Mouse (Mus musculus): ENCODE measurements around the gene Stat2. TPM values are rescaled to one million over a fixed set of nuclear protein-coding genes. Genes with fewer than 3 reads are reported as not detected.
"Not testable (repeated sequence)": the region's sequence is repeated elsewhere in the genome, so short reads cannot be mapped to it uniquely, and the experiment has no call there.

The Stat2 gene
- total RNA-seq, 1 experiment from 2014 or later, result 74.1 TPM

- peak; percentile 49 for ATAC-seq (ENCODE audit: extremely low read depth, insufficient number of reproducible peaks, low FRiP score, poor library complexity, severe bottlenecking)
Measured at GRCm38 (mm10) chr10:128283604-128284579, 13.5 kb downstream of the Stat2 start.

GRCm38 (mm10) chr10:128290594-128290993 lies 20.2 kb downstream of the Stat2 start:
- ATAC-seq (ENCODE audit: extremely low read depth, insufficient number of reproducible peaks, low FRiP score, poor library complexity, severe bottlenecking), result not testable (repeated sequence)

- no peak for ATAC-seq (ENCODE audit: extremely low read depth, insufficient number of reproducible peaks, low FRiP score, poor library complexity, severe bottlenecking)
Measured at GRCm38 (mm10) chr10:128296370-128297090, 26.2 kb downstream of the Stat2 start.

GRCm38 (mm10) chr10:128297221-128297620 lies 26.9 kb downstream of the Stat2 start:
- ATAC-seq (ENCODE audit: extremely low read depth, insufficient number of reproducible peaks, low FRiP score, poor library complexity, severe bottlenecking), result no peak

GRCm38 (mm10) chr10:128297622-128298021 lies 27.3 kb downstream of the Stat2 start:
- no peak for ATAC-seq (ENCODE audit: extremely low read depth, insufficient number of reproducible peaks, low FRiP score, poor library complexity, severe bottlenecking)

- no peak for ATAC-seq (ENCODE audit: extremely low read depth, insufficient number of reproducible peaks, low FRiP score, poor library complexity, severe bottlenecking)
Measured at GRCm38 (mm10) chr10:128298243-128298642, 27.9 kb downstream of the Stat2 start.

GRCm38 (mm10) chr10:128298702-128299171 lies 28.4 kb downstream of the Stat2 start, which contains the start of gene Il23a:
TSS of gene Il23a (minus strand) at chr10:128298752.
- no peak for ATAC-seq (ENCODE audit: extremely low read depth, insufficient number of reproducible peaks, low FRiP score, poor library complexity, severe bottlenecking)

- no peak for ATAC-seq (ENCODE audit: extremely low read depth, insufficient number of reproducible peaks, low FRiP score, poor library complexity, severe bottlenecking)
Measured at GRCm38 (mm10) chr10:128302357-128302756, 32.0 kb downstream of the Stat2 start.

GRCm38 (mm10) chr10:128302785-128303125 lies 32.4 kb downstream of the Stat2 start:
- ATAC-seq (ENCODE audit: extremely low read depth, insufficient number of reproducible peaks, low FRiP score, poor library complexity, severe bottlenecking), result no peak

GRCm38 (mm10) chr10:128303126-128304021 lies 33.0 kb downstream of the Stat2 start, which contains the start of gene Pan2:
TSS of gene Pan2 (plus strand) at chr10:128303335.
- ATAC-seq (ENCODE audit: extremely low read depth, insufficient number of reproducible peaks, low FRiP score, poor library complexity, severe bottlenecking), result peak; percentile 97

GRCm38 (mm10) chr10:128309654-128310053 lies 39.3 kb downstream of the Stat2 start:
- ATAC-seq (ENCODE audit: extremely low read depth, insufficient number of reproducible peaks, low FRiP score, poor library complexity, severe bottlenecking), result no peak

- ATAC-seq (ENCODE audit: extremely low read depth, insufficient number of reproducible peaks, low FRiP score, poor library complexity, severe bottlenecking), result no peak
Measured at GRCm38 (mm10) chr10:128310177-128310576, 39.8 kb downstream of the Stat2 start.

- no peak for ATAC-seq (ENCODE audit: extremely low read depth, insufficient number of reproducible peaks, low FRiP score, poor library complexity, severe bottlenecking)
Measured at GRCm38 (mm10) chr10:128310902-128311301, 40.5 kb downstream of the Stat2 start.

- no peak for ATAC-seq (ENCODE audit: extremely low read depth, insufficient number of reproducible peaks, low FRiP score, poor library complexity, severe bottlenecking)
Measured at GRCm38 (mm10) chr10:128315578-128315977, 45.2 kb downstream of the Stat2 start.

GRCm38 (mm10) chr10:128321641-128322040 lies 51.3 kb downstream of the Stat2 start:
- no peak for ATAC-seq (ENCODE audit: extremely low read depth, insufficient number of reproducible peaks, low FRiP score, poor library complexity, severe bottlenecking)

- peak; percentile 72 for ATAC-seq (ENCODE audit: extremely low read depth, insufficient number of reproducible peaks, low FRiP score, poor library complexity, severe bottlenecking)
Measured at GRCm38 (mm10) chr10:128322141-128323108, 52.1 kb downstream of the Stat2 start, which contains the start of gene Cnpy2. TSS of gene Cnpy2 (plus strand) at chr10:128322459.

GRCm38 (mm10) chr10:128323516-128323915 lies 53.2 kb downstream of the Stat2 start:
- no peak for ATAC-seq (ENCODE audit: extremely low read depth, insufficient number of reproducible peaks, low FRiP score, poor library complexity, severe bottlenecking)

- no peak for ATAC-seq (ENCODE audit: extremely low read depth, insufficient number of reproducible peaks, low FRiP score, poor library complexity, severe bottlenecking)
Measured at GRCm38 (mm10) chr10:128326825-128327224, 56.5 kb downstream of the Stat2 start.
